Mouse (Mus musculus): ENCODE data around the gene Prc1. TPM values are rescaled to one million over a fixed set of nuclear protein-coding genes. Genes with fewer than 3 reads are reported as not detected.
"Not testable (repeated sequence)": the region's sequence is repeated elsewhere in the genome, so short reads cannot be mapped to it uniquely, and the experiment has no call there.

The Prc1 gene
- polyA plus RNA-seq, 1 experiment from 2014 or later: 47.7 TPM

DNA sequence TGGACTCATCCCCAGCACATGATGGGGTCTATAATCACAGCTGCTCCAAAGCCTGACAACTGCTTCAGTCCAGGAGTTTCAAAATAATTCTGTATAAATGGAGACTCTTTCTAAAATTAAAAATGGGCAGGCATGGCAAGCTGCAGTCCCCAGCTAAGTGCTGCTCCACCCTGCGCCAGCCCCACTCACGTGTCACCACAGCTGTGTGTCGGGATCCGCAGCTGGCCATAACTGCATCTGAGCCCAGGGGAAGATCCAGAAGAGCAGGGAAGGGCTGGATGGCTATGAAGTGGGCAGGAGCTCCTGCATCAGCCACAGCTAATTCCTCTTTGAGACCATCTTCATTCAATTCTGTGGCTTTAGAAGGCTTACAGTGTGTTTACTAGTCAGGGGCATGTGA lies 24.4 kb downstream of the Prc1 start:
- H3K4me3 ChIP-seq (replicated peaks; ENCODE audit: low read depth, low read length): no peak overlapping the region
- no peak for DNase-seq
- H3K4me2 ChIP-seq (ENCODE audit: low read length): no peak overlapping the region
- H3K4me1 ChIP-seq (ENCODE audit: control insufficient read depth, insufficient read depth, low read length): peaks cover 9% of the 10 kb centered on the region
- WGBS: 89% methylated on average over 4 of the region's 4 CpGs
- peaks cover 55% of the 10 kb centered on the region for H3K36me3 ChIP-seq (ENCODE audit: control insufficient read depth, insufficient read depth, low read length)
- no peaks in the 10 kb centered on the region for H3K27me3 ChIP-seq (ENCODE audit: control insufficient read depth, insufficient read depth, low read length)
- no peaks in the 10 kb centered on the region for H3K9me3 ChIP-seq (ENCODE audit: control insufficient read depth, low read length)
- no peak overlapping the region for H3K9ac ChIP-seq (replicated peaks; ENCODE audit: low read length)
- ATAC-seq (ENCODE audit: low FRiP score, low TSS enrichment): no peak
- no peak overlapping the region for H3K27ac ChIP-seq (replicated peaks; ENCODE audit: low read depth, low read length)

DNA sequence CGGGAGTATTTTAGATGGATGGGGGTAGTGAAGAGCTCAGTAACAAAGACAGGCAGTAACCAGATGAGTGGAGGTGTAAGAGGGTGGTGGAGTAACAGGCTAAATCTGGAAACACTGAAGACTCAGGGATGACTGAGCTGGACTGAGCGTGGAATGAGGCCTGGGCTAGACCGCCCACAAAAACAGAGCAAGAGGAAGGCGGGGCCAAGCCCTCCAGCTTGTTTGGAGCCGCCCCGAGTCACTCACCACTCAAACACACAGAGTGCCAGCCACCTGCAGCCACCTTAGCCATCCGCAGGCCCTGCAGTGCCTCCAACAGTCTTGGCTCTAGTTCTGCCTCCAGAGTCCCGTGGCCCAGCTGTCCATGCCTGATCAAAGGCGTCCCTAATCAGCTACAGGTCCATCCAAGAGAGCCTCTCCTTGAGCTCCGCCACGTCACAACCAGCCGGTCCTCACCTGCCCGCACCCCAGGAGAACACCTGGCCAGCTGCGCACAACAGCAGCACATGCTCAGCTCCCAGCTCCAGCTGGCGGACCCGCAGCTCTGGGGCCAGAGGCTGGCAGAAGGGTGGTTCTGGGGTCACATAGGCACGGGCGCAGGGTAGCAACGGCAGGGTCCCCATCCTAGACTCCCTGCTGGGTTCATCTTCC lies 25.7 kb downstream of the Prc1 start:
- Histone ChIP-seq H3K27me3 (ENCODE audit: control insufficient read depth, insufficient read depth, low read length) (no peaks in the 10 kb centered on the region), H3K36me3 (ENCODE audit: control insufficient read depth, insufficient read depth, low read length) (peaks cover 43% of the 10 kb centered on the region), H3K9ac (replicated peaks; ENCODE audit: low read length) (no peak overlapping the region), H3K4me3 (replicated peaks; ENCODE audit: low read depth, low read length) (no peak overlapping the region), H3K27ac (replicated peaks; ENCODE audit: low read depth, low read length) (no peak overlapping the region), H3K4me1 (ENCODE audit: control insufficient read depth, insufficient read depth, low read length) (peaks cover 9% of the 10 kb centered on the region), H3K9me3 (ENCODE audit: control insufficient read depth, low read length) (no peaks in the 10 kb centered on the region), H3K4me2 (ENCODE audit: low read length) (no peak overlapping the region)
- WGBS: 85% methylated on average over 19 of the region's 19 CpGs
- ATAC-seq (ENCODE audit: low FRiP score, low TSS enrichment) (no peak), DNase-seq (no peak)

DNA sequence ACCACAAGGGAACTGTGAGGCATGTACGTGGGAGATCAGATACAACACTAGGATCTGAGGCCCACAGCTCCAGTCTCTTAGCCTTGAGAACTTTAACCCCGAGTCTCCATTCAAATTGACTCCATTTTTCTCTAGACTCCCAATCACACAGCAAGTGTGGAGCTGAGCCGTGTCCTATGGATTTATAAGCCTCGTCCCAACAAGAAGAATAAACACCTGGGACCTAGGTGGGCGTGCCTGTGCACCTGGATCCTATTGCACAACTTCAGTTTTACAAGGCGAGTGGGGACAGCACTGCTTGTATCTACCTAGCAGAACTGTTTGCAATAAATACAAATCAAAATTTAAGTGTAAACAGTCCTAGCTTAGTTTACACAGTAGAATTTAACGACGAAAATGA lies 29.1 kb downstream of the Prc1 start:
- DNase-seq: no peak
- Histone ChIP-seq H3K36me3 (ENCODE audit: control insufficient read depth, insufficient read depth, low read length) (peaks cover 55% of the 10 kb centered on the region), H3K4me3 (replicated peaks; ENCODE audit: low read depth, low read length) (peak overlapping the region; percentile 46), H3K27ac (replicated peaks; ENCODE audit: low read depth, low read length) (peak overlapping the region; percentile 79; the same call in 1 of the 2 replicates), H3K4me2 (ENCODE audit: low read length) (peak overlapping the region; percentile 83), H3K9ac (replicated peaks; ENCODE audit: low read length) (peak overlapping the region; percentile 64), H3K4me1 (ENCODE audit: control insufficient read depth, insufficient read depth, low read length) (peaks cover 9% of the 10 kb centered on the region), H3K27me3 (ENCODE audit: control insufficient read depth, insufficient read depth, low read length) (no peaks in the 10 kb centered on the region), H3K9me3 (ENCODE audit: control insufficient read depth, low read length) (no peaks in the 10 kb centered on the region)
- 21% methylated on average over 8 of the region's 8 CpGs for WGBS
- no peak for ATAC-seq (ENCODE audit: low FRiP score, low TSS enrichment)

DNA sequence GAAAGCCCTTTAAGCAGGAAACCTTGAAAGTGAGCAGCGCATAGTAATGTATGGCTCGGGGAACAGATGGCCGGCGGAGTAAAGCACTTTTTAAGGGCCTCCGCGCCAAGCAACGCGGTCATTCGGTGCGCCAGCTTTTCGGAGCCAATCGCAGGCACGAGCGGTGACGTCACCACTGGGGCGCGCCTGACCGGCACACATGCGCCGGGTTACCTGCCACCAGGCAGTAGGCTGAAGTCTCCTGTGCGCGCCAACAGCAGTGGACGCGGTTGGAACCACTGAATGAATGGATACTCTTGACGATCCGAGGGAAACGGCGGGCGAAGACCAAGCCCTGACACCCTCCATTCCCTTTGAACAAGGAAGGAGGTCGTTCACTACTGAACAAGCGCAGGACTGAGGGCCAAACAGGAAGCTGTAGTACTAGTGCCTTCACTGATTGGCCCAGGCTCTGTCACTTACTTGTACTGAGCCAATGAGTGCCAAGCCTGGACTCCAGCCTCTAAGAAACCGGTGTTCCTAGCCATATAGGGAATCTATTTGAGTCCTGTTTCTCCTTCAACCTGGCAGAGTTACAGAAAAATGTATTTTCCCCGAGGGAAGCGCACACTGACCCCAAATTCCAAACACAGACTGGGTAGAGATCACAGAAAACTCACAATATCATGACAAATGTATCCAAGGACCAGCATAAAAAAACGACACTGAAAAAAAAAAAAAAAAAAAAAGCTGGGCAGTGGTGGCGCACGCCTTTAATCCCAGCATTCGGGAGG lies 30.0 kb downstream of the Prc1 start, which contains the start of gene Rccd1:
Rccd1 (minus strand) TSS at position 412 of the 773 bp plus-strand sequence.
- no peaks in the 10 kb centered on the region for H3K27me3 ChIP-seq (ENCODE audit: control insufficient read depth, insufficient read depth, low read length)
- H3K27ac ChIP-seq (replicated peaks; ENCODE audit: low read depth, low read length): peak within 1 kb of the TSS; percentile 79
- H3K4me3 ChIP-seq (replicated peaks; ENCODE audit: low read depth, low read length): peak within 1 kb of the TSS; percentile 46
- no peaks in the 10 kb centered on the region for H3K9me3 ChIP-seq (ENCODE audit: control insufficient read depth, low read length)
- peak within 1 kb of the TSS; percentile 83 for H3K4me2 ChIP-seq (ENCODE audit: low read length)
- 2% methylated on average over 38 of the region's 38 CpGs for WGBS
- peaks cover 56% of the 10 kb centered on the region for H3K36me3 ChIP-seq (ENCODE audit: control insufficient read depth, insufficient read depth, low read length)
- peaks cover 9% of the 10 kb centered on the region for H3K4me1 ChIP-seq (ENCODE audit: control insufficient read depth, insufficient read depth, low read length)
- H3K9ac ChIP-seq (replicated peaks; ENCODE audit: low read length): peak within 1 kb of the TSS; percentile 64
- ATAC-seq (ENCODE audit: low FRiP score, low TSS enrichment) (peak; percentile 99), DNase-seq (peak; percentile 97)

DNA sequence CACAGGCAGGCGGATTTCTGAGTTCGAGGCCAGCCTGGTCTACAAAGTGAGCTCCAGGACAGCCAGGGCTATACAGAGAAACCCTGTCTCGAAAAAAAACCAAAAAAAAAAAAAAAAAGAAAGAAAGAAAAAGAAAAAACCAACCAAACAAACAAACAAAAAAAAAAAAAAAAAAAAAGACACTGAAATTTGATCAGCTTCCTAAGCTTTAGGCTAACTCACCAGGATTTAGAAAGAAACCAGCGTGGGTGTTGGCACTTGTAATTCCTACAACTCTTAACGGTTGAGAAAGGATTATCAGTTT lies 30.5 kb downstream of the Prc1 start:
- H3K27me3 ChIP-seq (ENCODE audit: control insufficient read depth, insufficient read depth, low read length); ATAC-seq (ENCODE audit: low FRiP score, low TSS enrichment); H3K4me1 ChIP-seq (ENCODE audit: control insufficient read depth, insufficient read depth, low read length); DNase-seq; H3K4me3 ChIP-seq (replicated peaks; ENCODE audit: low read depth, low read length); H3K9ac ChIP-seq (replicated peaks; ENCODE audit: low read length); H3K9me3 ChIP-seq (ENCODE audit: control insufficient read depth, low read length): not testable (repeated sequence)
- 59% methylated on average over 4 of the region's 5 CpGs for WGBS
- Histone ChIP-seq H3K27ac (replicated peaks; ENCODE audit: low read depth, low read length) (peak overlapping the region; percentile 79; the same call in 1 of the 2 replicates), H3K4me2 (ENCODE audit: low read length) (peak overlapping the region; percentile 83), H3K36me3 (ENCODE audit: control insufficient read depth, insufficient read depth, low read length) (peaks cover 58% of the 10 kb centered on the region)

DNA sequence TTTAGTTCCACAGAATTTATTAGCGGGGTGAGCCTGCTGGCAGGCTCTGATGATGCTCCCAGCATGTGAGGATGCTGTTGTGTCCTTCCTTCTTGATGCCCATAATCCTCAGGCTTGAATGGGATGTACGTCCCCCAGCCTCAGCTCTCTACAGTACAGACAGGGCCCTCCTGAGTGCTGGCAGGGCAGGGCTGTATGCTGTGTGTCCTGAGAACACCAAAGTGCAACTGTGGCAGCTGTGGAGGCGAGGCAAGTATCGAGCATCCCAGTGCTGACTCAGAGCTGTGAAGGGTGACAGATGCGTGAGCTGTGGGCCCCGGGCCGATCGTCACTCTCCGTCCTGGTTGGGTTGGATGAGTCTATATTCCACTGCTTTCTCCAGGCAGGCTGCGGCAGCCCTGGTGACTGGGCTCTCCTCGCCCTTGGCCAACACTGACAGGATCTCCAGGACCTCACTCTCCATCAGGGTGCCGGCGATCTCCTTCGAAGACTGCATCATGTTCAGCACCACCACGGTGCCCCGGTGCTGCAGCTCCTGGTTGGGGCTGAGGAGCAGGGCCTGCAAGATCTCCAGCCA lies 31.1 kb downstream of the Prc1 start:
- H3K36me3 ChIP-seq (ENCODE audit: control insufficient read depth, insufficient read depth, low read length): peaks cover 60% of the 10 kb centered on the region

DNA sequence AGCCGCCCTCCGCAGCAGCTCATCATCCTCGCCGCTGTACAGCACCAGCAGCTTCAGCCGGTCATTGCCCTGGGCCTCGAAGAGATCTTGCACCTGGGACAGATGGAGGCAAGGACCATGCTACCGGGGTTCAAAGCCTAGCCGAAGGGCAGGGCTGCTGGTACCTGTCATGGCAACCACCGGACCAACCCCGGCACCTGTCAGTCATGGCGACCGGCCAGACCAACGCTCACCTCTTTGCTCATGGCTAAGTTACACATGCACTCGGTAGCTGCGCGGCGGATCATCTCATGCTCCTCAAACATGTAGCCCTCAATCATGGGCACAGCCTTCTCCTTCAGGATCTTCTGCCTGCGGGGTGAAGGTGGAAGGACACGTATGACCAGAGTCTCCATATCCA lies 31.8 kb downstream of the Prc1 start:
- H3K27me3 ChIP-seq (ENCODE audit: control insufficient read depth, insufficient read depth, low read length): no peaks in the 10 kb centered on the region
- no peak overlapping the region for H3K4me3 ChIP-seq (replicated peaks; ENCODE audit: low read depth, low read length)
- H3K4me1 ChIP-seq (ENCODE audit: control insufficient read depth, insufficient read depth, low read length): peaks cover 9% of the 10 kb centered on the region
- H3K27ac ChIP-seq (replicated peaks; ENCODE audit: low read depth, low read length): no peak overlapping the region
- H3K36me3 ChIP-seq (ENCODE audit: control insufficient read depth, insufficient read depth, low read length): peaks cover 61% of the 10 kb centered on the region
- no peak overlapping the region for H3K4me2 ChIP-seq (ENCODE audit: low read length)
- H3K9me3 ChIP-seq (ENCODE audit: control insufficient read depth, low read length): no peaks in the 10 kb centered on the region
- no peak for ATAC-seq (ENCODE audit: low FRiP score, low TSS enrichment)
- H3K9ac ChIP-seq (replicated peaks; ENCODE audit: low read length): no peak overlapping the region
- DNase-seq: no peak
- WGBS: 98% methylated on average over 19 of the region's 19 CpGs

More for the DNA sequence above, 31.1 kb downstream of the Prc1 start:
- WGBS: 94% methylated on average over 16 of the region's 16 CpGs
- H3K27me3 ChIP-seq (ENCODE audit: control insufficient read depth, insufficient read depth, low read length): no peaks in the 10 kb centered on the region
- DNase-seq: no peak
- no peak overlapping the region for H3K9ac ChIP-seq (replicated peaks; ENCODE audit: low read length)
- H3K27ac ChIP-seq (replicated peaks; ENCODE audit: low read depth, low read length): no peak overlapping the region
- peaks cover 9% of the 10 kb centered on the region for H3K4me1 ChIP-seq (ENCODE audit: control insufficient read depth, insufficient read depth, low read length)
- H3K9me3 ChIP-seq (ENCODE audit: control insufficient read depth, low read length): no peaks in the 10 kb centered on the region
- no peak overlapping the region for H3K4me3 ChIP-seq (replicated peaks; ENCODE audit: low read depth, low read length)
- no peak for ATAC-seq (ENCODE audit: low FRiP score, low TSS enrichment)
- no peak overlapping the region for H3K4me2 ChIP-seq (ENCODE audit: low read length)

DNA sequence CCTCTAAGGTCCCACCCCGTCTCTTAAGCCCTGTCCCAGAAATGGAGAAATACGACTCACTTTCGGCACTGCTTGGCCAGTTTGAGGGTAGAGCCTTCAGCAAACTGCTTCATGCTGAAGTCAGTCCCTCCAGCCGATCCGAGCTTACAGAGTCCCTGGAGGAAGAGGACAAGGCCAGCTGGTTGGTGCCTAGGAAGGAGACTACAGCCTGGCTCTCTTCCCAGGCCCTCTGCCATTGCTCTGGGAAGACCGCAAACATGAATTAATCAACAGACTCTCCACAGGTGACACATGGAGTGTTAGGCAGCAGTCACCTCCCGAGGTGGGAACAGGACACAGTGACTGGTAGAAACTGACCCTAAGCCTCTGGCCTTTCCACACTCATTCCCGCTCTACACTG lies 36.0 kb downstream of the Prc1 start:
- DNase-seq (no peak), ATAC-seq (ENCODE audit: low FRiP score, low TSS enrichment) (no peak)
- Histone ChIP-seq H3K4me2 (ENCODE audit: low read length) (no peak overlapping the region), H3K9ac (replicated peaks; ENCODE audit: low read length) (no peak overlapping the region), H3K27me3 (ENCODE audit: control insufficient read depth, insufficient read depth, low read length) (no peaks in the 10 kb centered on the region), H3K36me3 (ENCODE audit: control insufficient read depth, insufficient read depth, low read length) (peaks cover 100% of the 10 kb centered on the region), H3K27ac (replicated peaks; ENCODE audit: low read depth, low read length) (no peak overlapping the region), H3K4me3 (replicated peaks; ENCODE audit: low read depth, low read length) (no peak overlapping the region), H3K4me1 (ENCODE audit: control insufficient read depth, insufficient read depth, low read length) (no peaks in the 10 kb centered on the region), H3K9me3 (ENCODE audit: control insufficient read depth, low read length) (no peaks in the 10 kb centered on the region)
- WGBS: 91% methylated on average over 8 of the region's 8 CpGs
